Mouse (Mus musculus): ENCODE measurements around the gene Rassf7. TPM values are rescaled to one million over a fixed set of nuclear protein-coding genes. Genes with fewer than 3 reads are reported as not detected.
"Not testable (repeated sequence)": the region's sequence is repeated elsewhere in the genome, so short reads cannot be mapped to it uniquely, and the experiment has no call there.

The Rassf7 gene
- polyA plus RNA-seq, 1 experiment from 2014 or later, result 73.3 TPM

GRCm38 (mm10) chr7:141229702-141230101, 14.0 kb downstream of the Rassf7 start:
- ATAC-seq (ENCODE audit: insufficient read depth, low FRiP score, low read depth), result no peak
- 44% methylated on average over 6 of the region's 6 CpGs for WGBS
- Histone ChIP-seq H3K27me3 (replicated peaks) (no peaks in the 10 kb centered on the region), H3K27ac (no peak overlapping the region), H3K4me3 (replicated peaks) (peak overlapping the region; percentile 98), H3K4me2 (peak overlapping the region; percentile 75), H3K9ac (peak overlapping the region; percentile 96; the same call in 1 of the 2 replicates), H3K36me3 (peaks cover 32% of the 10 kb centered on the region), H3K9me3 (no peaks in the 10 kb centered on the region), H3K4me1 (peaks cover 22% of the 10 kb centered on the region)

- Histone ChIP-seq H3K27ac (no peak overlapping the region), H3K27me3 (replicated peaks) (no peaks in the 10 kb centered on the region), H3K4me2 (peak overlapping the region; percentile 75; the same call in 1 of the 2 replicates), H3K9ac (no peak overlapping the region), H3K9me3 (no peaks in the 10 kb centered on the region), H3K36me3 (peaks cover 40% of the 10 kb centered on the region), H3K4me3 (replicated peaks) (0 out of 2 replicates have a peak overlapping the region, but pooled peaks have one; percentile 3), H3K4me1 (peaks cover 22% of the 10 kb centered on the region)
- WGBS, result 88% methylated on average over 4 of the region's 4 CpGs
- no peak for ATAC-seq (ENCODE audit: insufficient read depth, low FRiP score, low read depth)
Measured at GRCm38 (mm10) chr7:141230570-141230969, 14.9 kb downstream of the Rassf7 start.

GRCm38 (mm10) chr7:141231111-141231510, 15.5 kb downstream of the Rassf7 start:
- Histone ChIP-seq H3K9ac (no peak overlapping the region), H3K9me3 (no peaks in the 10 kb centered on the region)
- 95% methylated on average over 3 of the region's 3 CpGs for WGBS

GRCm38 (mm10) chr7:141231551-141231950, 15.9 kb downstream of the Rassf7 start:
- no peak for ATAC-seq (ENCODE audit: insufficient read depth, low FRiP score, low read depth)
- Histone ChIP-seq H3K27me3 (replicated peaks) (no peaks in the 10 kb centered on the region), H3K27ac (no peak overlapping the region), H3K9me3 (no peaks in the 10 kb centered on the region), H3K4me1 (peaks cover 22% of the 10 kb centered on the region), H3K4me2 (no peak overlapping the region), H3K4me3 (replicated peaks) (no peak overlapping the region), H3K36me3 (peaks cover 47% of the 10 kb centered on the region), H3K9ac (no peak overlapping the region)
- 88% methylated on average over 10 of the region's 10 CpGs for WGBS

More at GRCm38 (mm10) chr7:141231111-141231510, 15.5 kb downstream of the Rassf7 start:
- Histone ChIP-seq H3K27me3 (replicated peaks) (no peaks in the 10 kb centered on the region), H3K36me3 (peaks cover 44% of the 10 kb centered on the region), H3K27ac (no peak overlapping the region), H3K4me1 (peaks cover 22% of the 10 kb centered on the region), H3K4me3 (replicated peaks) (no peak overlapping the region), H3K4me2 (no peak overlapping the region)
- ATAC-seq (ENCODE audit: insufficient read depth, low FRiP score, low read depth), result no peak

DNA sequence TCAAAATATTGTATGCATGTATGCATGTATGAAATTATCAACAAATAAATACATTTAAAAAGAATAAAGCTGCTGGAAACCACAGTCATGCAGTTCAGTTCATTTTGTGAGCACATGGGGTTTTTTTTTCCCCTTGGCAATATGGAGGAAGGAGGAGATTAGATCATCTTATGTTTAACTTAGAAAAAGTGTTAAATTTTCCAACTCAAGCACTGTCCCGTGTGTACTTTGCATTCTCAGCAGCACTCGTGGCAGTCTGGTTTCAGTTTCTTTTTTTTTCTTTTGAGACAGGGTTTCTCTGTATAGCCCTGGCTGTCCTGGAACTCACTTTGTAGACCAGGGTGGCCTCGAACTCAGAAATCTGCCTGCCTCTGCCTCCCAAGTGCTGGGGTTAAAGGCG, 34.8 kb downstream of the Rassf7 start:
- H3K9me3 ChIP-seq; H3K9ac ChIP-seq; H3K4me3 ChIP-seq (replicated peaks); H3K27me3 ChIP-seq (replicated peaks); H3K4me1 ChIP-seq; H3K27ac ChIP-seq; H3K4me2 ChIP-seq; ATAC-seq (ENCODE audit: insufficient read depth, low FRiP score, low read depth): not testable (repeated sequence)
- peaks cover 72% of the 10 kb centered on the region for H3K36me3 ChIP-seq
- WGBS, result 84% methylated on average over 4 of the region's 4 CpGs

DNA sequence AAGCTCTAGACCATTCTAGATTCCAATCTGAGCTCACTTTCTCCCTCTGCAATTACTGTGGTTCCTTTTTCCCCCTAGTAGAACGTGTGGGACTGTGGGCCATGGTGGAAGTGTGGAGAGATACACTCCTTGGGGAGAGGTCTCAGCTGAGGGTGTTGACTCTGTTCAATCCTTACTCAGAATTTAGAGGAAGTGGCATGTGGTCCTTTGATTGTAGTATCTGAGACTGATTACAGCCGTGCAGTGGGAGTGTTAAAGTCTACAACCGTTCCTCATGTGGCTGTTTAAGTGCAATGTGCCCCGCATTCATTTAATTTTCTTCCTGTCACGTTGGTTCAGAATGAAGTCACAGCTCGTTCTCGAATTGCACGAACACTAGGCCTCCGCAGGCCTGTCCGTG, 40.5 kb downstream of the Rassf7 start:
- peaks cover 81% of the 10 kb centered on the region for H3K36me3 ChIP-seq

GRCm38 (mm10) chr7:141261480-141261879, 45.8 kb downstream of the Rassf7 start:
- peaks cover 78% of the 10 kb centered on the region for H3K36me3 ChIP-seq
- peaks cover 8% of the 10 kb centered on the region for H3K4me1 ChIP-seq
- H3K9ac ChIP-seq, result no peak overlapping the region
- H3K4me3 ChIP-seq (replicated peaks), result no peak overlapping the region
- no peaks in the 10 kb centered on the region for H3K27me3 ChIP-seq (replicated peaks)
- no peak overlapping the region for H3K27ac ChIP-seq
- WGBS, result 88% methylated on average over 3 of the region's 3 CpGs
- H3K4me2 ChIP-seq, result no peak overlapping the region
- H3K9me3 ChIP-seq, result no peaks in the 10 kb centered on the region
- no peak for ATAC-seq (ENCODE audit: insufficient read depth, low FRiP score, low read depth)

More for the DNA sequence above, 40.5 kb downstream of the Rassf7 start:
- no peak for ATAC-seq (ENCODE audit: insufficient read depth, low FRiP score, low read depth)
- no peak overlapping the region for H3K27ac ChIP-seq
- no peaks in the 10 kb centered on the region for H3K27me3 ChIP-seq (replicated peaks)
- no peak overlapping the region for H3K4me2 ChIP-seq
- H3K9me3 ChIP-seq, result no peaks in the 10 kb centered on the region
- no peak overlapping the region for H3K9ac ChIP-seq
- H3K4me3 ChIP-seq (replicated peaks), result no peak overlapping the region
- no peaks in the 10 kb centered on the region for H3K4me1 ChIP-seq
- WGBS, result 88% methylated on average over 10 of the region's 10 CpGs

DNA sequence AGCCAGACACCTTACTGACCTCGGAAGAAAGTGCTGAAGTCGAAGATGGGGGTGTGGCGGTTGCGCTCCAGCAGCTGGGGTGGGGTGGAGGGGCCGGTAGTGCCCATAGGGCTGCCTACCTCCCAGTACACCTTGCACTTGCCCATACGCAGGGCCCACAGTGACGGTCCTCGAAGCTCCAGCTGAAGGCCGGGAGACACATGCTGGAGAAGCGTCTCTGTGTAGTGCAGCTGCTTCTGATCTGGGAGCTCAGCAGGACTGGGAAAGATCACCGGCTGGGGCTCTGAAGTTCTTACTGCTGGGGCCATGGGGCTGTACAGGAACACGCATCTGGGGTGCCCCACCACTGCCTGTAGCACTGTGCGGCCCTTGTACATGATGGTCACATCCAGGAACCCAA, 48.0 kb downstream of the Rassf7 start:
- Histone ChIP-seq H3K4me2 (no peak overlapping the region), H3K9me3 (no peaks in the 10 kb centered on the region), H3K4me3 (replicated peaks) (no peak overlapping the region), H3K27me3 (replicated peaks) (no peaks in the 10 kb centered on the region), H3K27ac (no peak overlapping the region), H3K4me1 (peaks cover 9% of the 10 kb centered on the region), H3K36me3 (peaks cover 58% of the 10 kb centered on the region), H3K9ac (no peak overlapping the region)
- no peak for ATAC-seq (ENCODE audit: insufficient read depth, low FRiP score, low read depth)
- WGBS, result 86% methylated on average over 13 of the region's 13 CpGs

DNA sequence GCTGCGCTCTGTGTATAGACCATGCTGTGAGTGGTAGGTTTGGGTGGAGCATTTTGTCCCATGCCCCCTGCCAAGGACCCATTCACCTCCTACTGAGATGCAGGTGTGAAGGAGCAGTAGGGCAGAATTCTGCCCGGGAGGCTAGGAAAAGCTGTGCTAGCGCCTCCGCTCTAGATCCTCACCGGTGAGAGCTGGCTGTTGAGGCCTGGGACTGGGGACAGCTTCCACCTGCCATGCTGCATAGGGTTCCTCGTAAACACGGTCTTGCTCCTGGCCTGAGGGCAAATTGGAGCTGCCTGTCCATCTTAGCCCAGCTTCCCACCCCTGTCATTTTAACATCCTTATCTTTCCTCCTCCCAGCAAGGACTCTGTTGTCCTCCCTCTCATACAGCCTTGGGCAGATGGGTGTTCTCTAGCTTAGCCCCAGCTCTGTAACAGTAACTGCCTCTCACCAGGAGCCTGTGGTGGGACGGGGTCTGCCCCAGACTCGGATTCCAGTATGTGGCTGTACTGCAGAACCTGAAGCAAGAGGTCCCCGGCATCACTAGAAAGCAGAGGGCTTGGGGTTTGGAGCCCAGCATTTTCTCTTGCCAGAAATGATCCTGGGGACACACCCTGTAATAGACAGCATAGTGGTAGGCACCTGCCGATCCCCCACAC, 48.5 kb downstream of the Rassf7 start:
- no peak for ATAC-seq (ENCODE audit: insufficient read depth, low FRiP score, low read depth)

DNA sequence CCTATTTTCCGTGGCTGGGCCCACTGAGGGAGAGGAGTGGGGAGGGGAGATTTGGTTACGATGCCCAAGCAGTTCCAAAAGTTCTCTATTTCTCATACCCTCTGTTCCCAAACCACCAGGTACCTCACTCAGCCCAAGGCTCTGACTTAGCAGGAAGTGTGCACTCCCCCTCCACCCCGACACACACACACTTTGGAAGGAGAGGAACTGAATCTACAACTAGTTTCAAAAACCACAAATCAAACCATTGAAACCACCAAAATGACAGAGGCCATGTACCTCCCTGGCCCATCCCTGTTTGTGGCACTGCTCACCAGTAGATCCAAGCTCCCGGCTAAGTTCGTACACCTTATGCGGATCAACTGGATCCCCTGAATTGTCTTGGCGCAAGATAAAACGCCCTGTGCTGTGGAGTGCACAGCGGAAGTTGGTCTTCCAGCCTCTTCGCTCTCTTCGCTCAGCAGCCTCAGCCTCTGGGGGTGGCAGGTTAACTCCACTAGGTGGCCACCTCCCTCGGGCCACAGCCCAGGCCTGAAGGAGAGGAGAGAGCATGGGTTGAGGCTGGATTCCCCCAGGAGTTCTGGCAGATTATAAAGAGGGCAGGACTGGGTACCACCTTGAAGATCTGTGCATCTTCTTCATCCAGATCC, 49.2 kb downstream of the Rassf7 start:
- Histone ChIP-seq H3K4me3 (replicated peaks) (no peak overlapping the region), H3K27ac (no peak overlapping the region), H3K4me1 (peaks cover 9% of the 10 kb centered on the region), H3K9me3 (no peaks in the 10 kb centered on the region), H3K27me3 (replicated peaks) (no peaks in the 10 kb centered on the region), H3K36me3 (peaks cover 46% of the 10 kb centered on the region), H3K9ac (no peak overlapping the region), H3K4me2 (peak overlapping the region; percentile 93)
- 0 out of 2 replicates have a peak, but pooled peaks have one; percentile 33 for ATAC-seq (ENCODE audit: insufficient read depth, low FRiP score, low read depth)
- WGBS, result 30% methylated on average over 12 of the region's 12 CpGs

More for the DNA sequence above, 48.5 kb downstream of the Rassf7 start:
- Histone ChIP-seq H3K9me3 (no peaks in the 10 kb centered on the region), H3K4me2 (no peak overlapping the region), H3K9ac (no peak overlapping the region), H3K4me3 (replicated peaks) (no peak overlapping the region), H3K27me3 (replicated peaks) (no peaks in the 10 kb centered on the region), H3K36me3 (peaks cover 52% of the 10 kb centered on the region), H3K4me1 (peaks cover 9% of the 10 kb centered on the region), H3K27ac (no peak overlapping the region)
- 73% methylated on average over 11 of the region's 11 CpGs for WGBS

DNA sequence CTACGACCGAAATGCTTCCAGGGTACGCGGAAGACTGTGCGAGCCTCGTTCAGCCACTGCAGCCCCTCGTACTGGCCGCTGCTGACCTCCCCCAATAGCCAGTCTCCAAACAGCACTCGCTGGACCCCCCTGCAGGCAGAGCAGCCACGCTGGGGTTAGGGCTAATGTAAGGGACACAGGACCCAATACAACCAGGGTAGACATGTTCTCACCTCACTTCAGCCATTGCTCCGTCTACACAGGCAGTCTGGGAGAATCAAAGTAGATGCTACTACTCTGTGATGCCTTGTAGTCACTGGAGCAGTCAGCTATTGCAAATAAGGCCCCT, 49.7 kb downstream of the Rassf7 start:
- H3K4me1 ChIP-seq, result peaks cover 9% of the 10 kb centered on the region
- no peak for ATAC-seq (ENCODE audit: insufficient read depth, low FRiP score, low read depth)
- H3K4me3 ChIP-seq (replicated peaks), result peak overlapping the region; percentile 60; the same call in 1 of the 2 replicates

DNA sequence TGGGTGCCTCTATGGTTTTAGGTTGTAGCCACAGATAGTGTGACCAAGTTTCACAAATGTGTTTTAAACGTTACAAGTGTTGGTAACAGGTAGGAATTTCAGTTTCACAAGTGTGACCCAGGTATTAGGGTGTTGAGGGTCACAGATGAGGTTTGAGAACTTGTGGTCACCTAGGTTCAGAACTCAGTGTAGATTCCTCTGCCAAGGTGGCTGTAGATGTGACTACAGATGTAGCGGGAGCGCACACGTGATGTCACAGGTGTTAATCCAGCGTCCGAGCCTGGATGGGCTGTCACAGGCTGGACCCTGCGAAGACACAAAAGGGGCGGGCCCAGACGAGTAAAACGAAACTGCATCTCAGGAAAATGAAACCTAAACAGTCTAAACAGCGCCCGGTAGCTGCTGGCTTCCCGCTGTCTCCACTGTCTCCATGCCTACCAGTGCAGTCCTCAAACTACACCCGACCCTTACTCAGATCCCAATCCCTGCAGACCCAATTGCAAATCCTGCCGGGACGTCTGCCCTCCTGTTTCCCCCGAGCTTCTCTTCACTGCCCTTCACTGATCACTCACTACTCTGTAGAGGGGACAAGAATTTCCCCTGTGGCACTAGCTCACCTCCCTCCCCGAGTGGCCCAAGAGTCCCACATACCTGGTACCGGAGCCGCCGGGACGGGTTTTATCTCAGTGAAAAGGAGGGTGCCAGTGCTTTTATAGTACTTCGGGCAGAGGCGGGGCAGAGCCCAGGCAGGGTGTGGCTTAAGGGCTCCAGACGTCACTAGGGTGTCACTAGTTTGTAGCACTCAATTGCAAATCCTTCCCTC, 50.3 kb downstream of the Rassf7 start, which contains the start of gene Irf7:
TSS of gene Irf7 (minus strand) at position 743 of the 823 bp plus-strand sequence.
- Histone ChIP-seq H3K27ac (no peak within 1 kb of the TSS), H3K4me2 (peak within 1 kb of the TSS; percentile 93)
- ATAC-seq (ENCODE audit: insufficient read depth, low FRiP score, low read depth), result peak; percentile 78

More for the DNA sequence above, 49.7 kb downstream of the Rassf7 start:
- H3K27me3 ChIP-seq (replicated peaks), result no peaks in the 10 kb centered on the region
- peaks cover 41% of the 10 kb centered on the region for H3K36me3 ChIP-seq
- no peak overlapping the region for H3K27ac ChIP-seq
- H3K9ac ChIP-seq, result no peak overlapping the region
- 33% methylated on average over 11 of the region's 11 CpGs for WGBS
- H3K4me2 ChIP-seq, result peak overlapping the region; percentile 93
- H3K9me3 ChIP-seq, result no peaks in the 10 kb centered on the region

More for the DNA sequence above, 50.3 kb downstream of the Rassf7 start, which contains the start of gene Irf7:
- Histone ChIP-seq H3K27me3 (replicated peaks) (no peaks in the 10 kb centered on the region), H3K4me3 (replicated peaks) (peak within 1 kb of the TSS; percentile 60), H3K9ac (peak within 1 kb of the TSS; percentile 41), H3K36me3 (peaks cover 35% of the 10 kb centered on the region), H3K4me1 (peaks cover 9% of the 10 kb centered on the region), H3K9me3 (no peaks in the 10 kb centered on the region)
- 6% methylated on average over 25 of the region's 25 CpGs for WGBS
